Mouse (Mus musculus) kidney, adult 2 months (tissue): ENCODE measurements around the gene Gbp7.

Experiments
- CTCF ChIP-seq: fragments of 200-500 bp; conservative IDR thresholded peaks from 2 replicates; pipeline ENCODE4 v1.5.1; 2011; ENCODE audit warnings: low read depth, mild to moderate bottlenecking, control low read depth, low read length, moderate library complexity, mixed read lengths; ENCODE audit not compliant: insufficient read depth, insufficient read length
- POLR2A ChIP-seq: fragments of 200-500 bp; IDR thresholded peaks from one replicate; pipeline ENCODE4 v1.6.1; 2011; ENCODE audit warnings: low read depth, low read length, control low read depth

GRCm38 (mm10) chr3:142546690-142547089 lies 16.5 kb downstream of the Gbp7 start:
- TF ChIP-seq CTCF (no peak), POLR2A (no peak)
